Mouse (Mus musculus): Measurements from ENCODE around the gene Arpc2. TPM values are rescaled to one million over a fixed set of nuclear protein-coding genes. Genes with fewer than 3 reads are reported as not detected.

Arpc2 gene
- polyA plus RNA-seq, 1 experiment from 2014 or later, result 387 TPM

GRCm38 (mm10) chr1:74277041-74277440 is 41.2 kb downstream of the Arpc2 start:
- no peak overlapping the region for H3K9ac ChIP-seq (ENCODE audit: low read depth, low read length)
- H3K4me1 ChIP-seq (ENCODE audit: control insufficient read depth, insufficient read depth, low read length), result peaks cover 35% of the 10 kb centered on the region
- ATAC-seq (replicated peaks; ENCODE audit: insufficient number of reproducible peaks, low FRiP score, low TSS enrichment), result no peak
- H3K27ac ChIP-seq (ENCODE audit: low read depth, low read length), result no peak overlapping the region
- no peak overlapping the region for H3K4me3 ChIP-seq (ENCODE audit: low read depth, low read length)
- WGBS (ENCODE audit: insufficient replicate concordance), result 60% methylated on average over 6 of the region's 6 CpGs
- no peaks in the 10 kb centered on the region for H3K27me3 ChIP-seq (ENCODE audit: control insufficient read depth, insufficient read depth, low read length)
- H3K9me3 ChIP-seq (replicated peaks; ENCODE audit: control insufficient read depth, low read length), result no peaks in the 10 kb centered on the region
- H3K4me2 ChIP-seq, result no peak overlapping the region
- peaks cover 24% of the 10 kb centered on the region for H3K36me3 ChIP-seq (ENCODE audit: control insufficient read depth, insufficient read depth, low read length)

GRCm38 (mm10) chr1:74277883-74278537 is 42.1 kb downstream of the Arpc2 start:
- no peak overlapping the region for H3K4me3 ChIP-seq (ENCODE audit: low read depth, low read length)
- ATAC-seq (replicated peaks; ENCODE audit: insufficient number of reproducible peaks, low FRiP score, low TSS enrichment), result no peak
- peaks cover 24% of the 10 kb centered on the region for H3K36me3 ChIP-seq (ENCODE audit: control insufficient read depth, insufficient read depth, low read length)
- no peak overlapping the region for H3K27ac ChIP-seq (ENCODE audit: low read depth, low read length)
- WGBS (ENCODE audit: insufficient replicate concordance), result 53% methylated on average over 8 of the region's 8 CpGs
- H3K9ac ChIP-seq (ENCODE audit: low read depth, low read length), result 0 out of 2 replicates have a peak overlapping the region, but pooled peaks have one; percentile 16
- peaks cover 35% of the 10 kb centered on the region for H3K4me1 ChIP-seq (ENCODE audit: control insufficient read depth, insufficient read depth, low read length)
- H3K27me3 ChIP-seq (ENCODE audit: control insufficient read depth, insufficient read depth, low read length), result no peaks in the 10 kb centered on the region
- no peak overlapping the region for H3K4me2 ChIP-seq
- H3K9me3 ChIP-seq (replicated peaks; ENCODE audit: control insufficient read depth, low read length), result no peaks in the 10 kb centered on the region

- Histone ChIP-seq H3K27me3 (ENCODE audit: control insufficient read depth, insufficient read depth, low read length) (no peaks in the 10 kb centered on the region), H3K36me3 (ENCODE audit: control insufficient read depth, insufficient read depth, low read length) (peaks cover 24% of the 10 kb centered on the region), H3K9ac (ENCODE audit: low read depth, low read length) (0 out of 2 replicates have a peak within 1 kb of the TSS, but pooled peaks have one; percentile 16), H3K4me3 (ENCODE audit: low read depth, low read length) (no peak within 1 kb of the TSS), H3K27ac (ENCODE audit: low read depth, low read length) (no peak within 1 kb of the TSS), H3K4me2 (no peak within 1 kb of the TSS), H3K9me3 (replicated peaks; ENCODE audit: control insufficient read depth, low read length) (no peaks in the 10 kb centered on the region), H3K4me1 (ENCODE audit: control insufficient read depth, insufficient read depth, low read length) (peaks cover 32% of the 10 kb centered on the region)
- ATAC-seq (replicated peaks; ENCODE audit: insufficient number of reproducible peaks, low FRiP score, low TSS enrichment), result no peak
- whole genome bisulfite sequencing (ENCODE audit: insufficient replicate concordance), result 84% methylated on average over 10 of the region's 10 CpGs
Measured at GRCm38 (mm10) chr1:74278538-74278937, 42.7 kb downstream of the Arpc2 start, which contains the start of gene Gpbar1. Gpbar1 (plus strand) TSS chr1:74278550.

- H3K4me2 ChIP-seq, result no peak overlapping the region
- no peak overlapping the region for H3K9ac ChIP-seq (ENCODE audit: low read depth, low read length)
- 83% methylated on average over 11 of the region's 11 CpGs for WGBS (ENCODE audit: insufficient replicate concordance)
- no peak overlapping the region for H3K27ac ChIP-seq (ENCODE audit: low read depth, low read length)
- no peaks in the 10 kb centered on the region for H3K27me3 ChIP-seq (ENCODE audit: control insufficient read depth, insufficient read depth, low read length)
- H3K36me3 ChIP-seq (ENCODE audit: control insufficient read depth, insufficient read depth, low read length), result peaks cover 24% of the 10 kb centered on the region
- no peaks in the 10 kb centered on the region for H3K9me3 ChIP-seq (replicated peaks; ENCODE audit: control insufficient read depth, low read length)
- ATAC-seq (replicated peaks; ENCODE audit: insufficient number of reproducible peaks, low FRiP score, low TSS enrichment), result no peak
- H3K4me3 ChIP-seq (ENCODE audit: low read depth, low read length), result no peak overlapping the region
- peaks cover 34% of the 10 kb centered on the region for H3K4me1 ChIP-seq (ENCODE audit: control insufficient read depth, insufficient read depth, low read length)
Measured at GRCm38 (mm10) chr1:74278988-74279387, 43.1 kb downstream of the Arpc2 start.

- no peak overlapping the region for H3K4me2 ChIP-seq
- H3K27ac ChIP-seq (ENCODE audit: low read depth, low read length), result no peak overlapping the region
- H3K36me3 ChIP-seq (ENCODE audit: control insufficient read depth, insufficient read depth, low read length), result peaks cover 24% of the 10 kb centered on the region
- WGBS (ENCODE audit: insufficient replicate concordance), result 90% methylated on average over 14 of the region's 14 CpGs
- H3K4me1 ChIP-seq (ENCODE audit: control insufficient read depth, insufficient read depth, low read length), result peaks cover 23% of the 10 kb centered on the region
- no peaks in the 10 kb centered on the region for H3K27me3 ChIP-seq (ENCODE audit: control insufficient read depth, insufficient read depth, low read length)
- no peaks in the 10 kb centered on the region for H3K9me3 ChIP-seq (replicated peaks; ENCODE audit: control insufficient read depth, low read length)
- H3K9ac ChIP-seq (ENCODE audit: low read depth, low read length), result no peak overlapping the region
- H3K4me3 ChIP-seq (ENCODE audit: low read depth, low read length), result no peak overlapping the region
- ATAC-seq (replicated peaks; ENCODE audit: insufficient number of reproducible peaks, low FRiP score, low TSS enrichment), result no peak
Measured at GRCm38 (mm10) chr1:74280591-74281325, 44.9 kb downstream of the Arpc2 start.

- peaks cover 24% of the 10 kb centered on the region for H3K36me3 ChIP-seq (ENCODE audit: control insufficient read depth, insufficient read depth, low read length)
- peaks cover 24% of the 10 kb centered on the region for H3K4me1 ChIP-seq (ENCODE audit: control insufficient read depth, insufficient read depth, low read length)
- H3K4me2 ChIP-seq, result no peak overlapping the region
- no peaks in the 10 kb centered on the region for H3K27me3 ChIP-seq (ENCODE audit: control insufficient read depth, insufficient read depth, low read length)
- H3K9ac ChIP-seq (ENCODE audit: low read depth, low read length), result no peak overlapping the region
- no peak for ATAC-seq (replicated peaks; ENCODE audit: insufficient number of reproducible peaks, low FRiP score, low TSS enrichment)
- 74% methylated on average over 2 of the region's 2 CpGs for WGBS (ENCODE audit: insufficient replicate concordance)
- no peak overlapping the region for H3K27ac ChIP-seq (ENCODE audit: low read depth, low read length)
- no peaks in the 10 kb centered on the region for H3K9me3 ChIP-seq (replicated peaks; ENCODE audit: control insufficient read depth, low read length)
- no peak overlapping the region for H3K4me3 ChIP-seq (ENCODE audit: low read depth, low read length)
Measured at GRCm38 (mm10) chr1:74281372-74281771, 45.5 kb downstream of the Arpc2 start.

GRCm38 (mm10) chr1:74281886-74282285 is 46.0 kb downstream of the Arpc2 start:
- Histone ChIP-seq H3K4me1 (ENCODE audit: control insufficient read depth, insufficient read depth, low read length) (peaks cover 19% of the 10 kb centered on the region), H3K9me3 (replicated peaks; ENCODE audit: control insufficient read depth, low read length) (no peaks in the 10 kb centered on the region), H3K4me2 (no peak overlapping the region), H3K27ac (ENCODE audit: low read depth, low read length) (no peak overlapping the region), H3K36me3 (ENCODE audit: control insufficient read depth, insufficient read depth, low read length) (peaks cover 24% of the 10 kb centered on the region), H3K4me3 (ENCODE audit: low read depth, low read length) (no peak overlapping the region), H3K27me3 (ENCODE audit: control insufficient read depth, insufficient read depth, low read length) (no peaks in the 10 kb centered on the region), H3K9ac (ENCODE audit: low read depth, low read length) (no peak overlapping the region)
- no peak for ATAC-seq (replicated peaks; ENCODE audit: insufficient number of reproducible peaks, low FRiP score, low TSS enrichment)
- WGBS (ENCODE audit: insufficient replicate concordance), result 97% methylated on average over 8 of the region's 8 CpGs

GRCm38 (mm10) chr1:74282896-74283625 is 47.2 kb downstream of the Arpc2 start:
- Histone ChIP-seq H3K9ac (ENCODE audit: low read depth, low read length) (no peak overlapping the region), H3K4me2 (no peak overlapping the region), H3K4me1 (ENCODE audit: control insufficient read depth, insufficient read depth, low read length) (peaks cover 10% of the 10 kb centered on the region), H3K36me3 (ENCODE audit: control insufficient read depth, insufficient read depth, low read length) (peaks cover 24% of the 10 kb centered on the region), H3K27me3 (ENCODE audit: control insufficient read depth, insufficient read depth, low read length) (no peaks in the 10 kb centered on the region), H3K9me3 (replicated peaks; ENCODE audit: control insufficient read depth, low read length) (no peaks in the 10 kb centered on the region), H3K4me3 (ENCODE audit: low read depth, low read length) (no peak overlapping the region), H3K27ac (ENCODE audit: low read depth, low read length) (no peak overlapping the region)
- ATAC-seq (replicated peaks; ENCODE audit: insufficient number of reproducible peaks, low FRiP score, low TSS enrichment), result no peak
- WGBS (ENCODE audit: insufficient replicate concordance), result 84% methylated on average over 10 of the region's 10 CpGs
